In genomic region chr6:115993463-115994145, GRCm38 (mm10) we compare ENCODE assay signal across 8 mouse cellular contexts. TPM values are rescaled to one million over a fixed set of nuclear protein-coding genes. Genes with fewer than 3 reads are reported as not detected.
DNase-seq lines count a peak whose midpoint lies in the region; ATAC-seq and TF ChIP-seq lines count a peak whose summit lies in the region.

No protein-coding gene starts in this region.

- peak overlapping the region; percentile 74 for H3ac ChIP-seq in myocyte (ENCODE audit: control insufficient read depth, insufficient read length)

- H3K9ac ChIP-seq in heart, adult 2 months (ENCODE audit: low read depth, low read length): peak overlapping the region; percentile 96
- 0 out of 2 replicates have a peak overlapping the region, but pooled peaks have one; percentile 62 for H3K9ac ChIP-seq in ES-Bruce4 (ENCODE audit: low read depth, poor library complexity, severe bottlenecking)
- peak overlapping the region; percentile 52 for H3K9ac ChIP-seq in embryonic facial prominence, embryonic 12.5 days
- peak overlapping the region; percentile 41 for H3K9ac ChIP-seq in intestine, postnatal 0 days (ENCODE audit: low read depth, low read length)

- peak overlapping the region; percentile 91 for H3K4me3 ChIP-seq in heart, adult 2 months
- peak overlapping the region; percentile 68 for H3K4me3 ChIP-seq in ES-Bruce4 (ENCODE audit: low read depth, low read length)
- peak overlapping the region; percentile 55 for H3K4me3 ChIP-seq in embryonic facial prominence, embryonic 12.5 days
- H3K4me3 ChIP-seq in intestine, postnatal 0 days (ENCODE audit: low read depth, low read length): peak overlapping the region; percentile 52
- H3K4me3 ChIP-seq in myocyte: peak overlapping the region; percentile 50

- H3K36me3 ChIP-seq in heart, adult 2 months (ENCODE audit: control insufficient read depth, insufficient read depth, low read length): no peaks in the 10 kb centered on the region; the same call in 1 of the 2 replicates
- H3K36me3 ChIP-seq in ES-Bruce4 (ENCODE audit: control insufficient read depth, insufficient read depth, low read length, poor library complexity, severe bottlenecking): no peaks in the 10 kb centered on the region
- no peaks in the 10 kb centered on the region for H3K36me3 ChIP-seq in embryonic facial prominence, embryonic 12.5 days
- no peaks in the 10 kb centered on the region for H3K36me3 ChIP-seq in intestine, postnatal 0 days (ENCODE audit: control insufficient read depth, insufficient read depth)
- no peaks in the 10 kb centered on the region for H3K36me3 ChIP-seq in myocyte (ENCODE audit: control insufficient read depth, insufficient read depth)

- no peak for TF ChIP-seq CTCF in heart, adult 2 months (IDR thresholded peaks at IDR 0.05)
- TF ChIP-seq CTCF in ES-Bruce4 (IDR thresholded peaks at IDR 0.05; ENCODE audit: low read depth, low read length): no peak
- no peak for TF ChIP-seq CTCF in intestine, postnatal 0 days (IDR thresholded peaks at IDR 0.05; ENCODE audit: low read depth)

- no peaks in the 10 kb centered on the region for H3K9me3 ChIP-seq in ES-Bruce4 (replicated peaks; ENCODE audit: control insufficient read depth, insufficient read depth, low read length, poor library complexity, severe bottlenecking)
- H3K9me3 ChIP-seq in embryonic facial prominence, embryonic 12.5 days: no peaks in the 10 kb centered on the region
- H3K9me3 ChIP-seq in intestine, postnatal 0 days (ENCODE audit: control insufficient read depth): no peaks in the 10 kb centered on the region

- H3K27ac ChIP-seq in heart, adult 2 months: peak overlapping the region; percentile 96
- no peak overlapping the region for H3K27ac ChIP-seq in ES-Bruce4 (ENCODE audit: insufficient read depth, low read length)
- peak overlapping the region; percentile 59; the same call in 1 of the 2 replicates for H3K27ac ChIP-seq in embryonic facial prominence, embryonic 12.5 days
- H3K27ac ChIP-seq in intestine, postnatal 0 days (ENCODE audit: low read depth, low read length): peak overlapping the region; percentile 73; the same call in 1 of the 2 replicates

- no peak for TF ChIP-seq EP300 in heart, adult 2 months (IDR thresholded peaks at IDR 0.05; ENCODE audit: insufficient read depth, low read depth, low read length)
- TF ChIP-seq EP300 in ES-Bruce4 (IDR thresholded peaks at IDR 0.05; ENCODE audit: insufficient read depth, low read depth, low read length): no peak

- no peak for ATAC-seq in embryonic facial prominence, embryonic 12.5 days (ENCODE audit: insufficient number of reproducible peaks, insufficient read depth, low FRiP score, low TSS enrichment)
- ATAC-seq in intestine, postnatal 0 days: no peak
- ATAC-seq in monocyte, adult 5-6 weeks (replicated peaks; ENCODE audit: insufficient number of reproducible peaks, low FRiP score, low TSS enrichment, poor library complexity, severe bottlenecking): no peak

- no peak for TF ChIP-seq POLR2A in heart, adult 2 months (IDR thresholded peaks at IDR 0.05; ENCODE audit: insufficient read depth, low read depth, low read length)
- TF ChIP-seq POLR2A in ES-Bruce4 (IDR thresholded peaks at IDR 0.05; ENCODE audit: insufficient read depth, low read length) (no peak), myocyte (IDR thresholded peaks at IDR 0.05; ENCODE audit: insufficient read length, low read depth) (no peak)

- WGBS in heart, adult 2 months: 3% methylated on average over 85 of the region's 86 CpGs
- WGBS in embryonic facial prominence, embryonic 12.5 days: 1% methylated on average over 86 of the region's 86 CpGs
- under 1% methylated on average over 86 of the region's 86 CpGs for WGBS in intestine, postnatal 0 days

- intact Hi-C loops in heart, adult 2 months (cut with DNase I): loop anchor here (2.0 kb wide), 1 partner anchor 83 kb away; no protein-coding TSS in a partner anchor
- intact Hi-C loops in heart, postnatal 25 days (cut with DNase I): loop anchor here (5.0 kb wide), 3 partner anchors 36 to 146 kb away; no protein-coding TSS in a partner anchor

- H3K4me2 ChIP-seq in embryonic facial prominence, embryonic 12.5 days (replicated peaks): peak overlapping the region; percentile 90
- H3K4me2 ChIP-seq in intestine, postnatal 0 days (replicated peaks; ENCODE audit: low read depth): peak overlapping the region; percentile 86
- peak overlapping the region; percentile 90 for H3K4me2 ChIP-seq in myocyte (ENCODE audit: low read depth)

- H3K79me2 ChIP-seq in heart, adult 2 months (replicated peaks; ENCODE audit: control insufficient read depth, insufficient read depth, low read length): peaks cover 12% of the 10 kb centered on the region
- H3K79me2 ChIP-seq in myocyte (ENCODE audit: control insufficient read depth, insufficient read depth): peaks cover 37% of the 10 kb centered on the region

- H3K27me3 ChIP-seq in heart, adult 2 months (ENCODE audit: control insufficient read depth, insufficient read depth, low read length): no peaks in the 10 kb centered on the region
- H3K27me3 ChIP-seq in ES-Bruce4 (ENCODE audit: control insufficient read depth, insufficient read depth, low read length, poor library complexity, severe bottlenecking) (peaks cover 16% of the 10 kb centered on the region; the same call in 1 of the 2 replicates), myocyte (ENCODE audit: control insufficient read depth, insufficient read depth, insufficient read length) (no peaks in the 10 kb centered on the region)
- H3K27me3 ChIP-seq in embryonic facial prominence, embryonic 12.5 days: peaks cover 48% of the 10 kb centered on the region
- peaks cover 27% of the 10 kb centered on the region for H3K27me3 ChIP-seq in intestine, postnatal 0 days (replicated peaks; ENCODE audit: control insufficient read depth, insufficient read depth, low read length)

- peak; percentile 61 to 71 for DNase-seq in heart, adult 2 months
- DNase-seq in heart, postnatal 25 days (ENCODE audit: low spot score): no peak
- no peak for DNase-seq in ovary, adult 18-20 months (ENCODE audit: low spot score)

- peaks cover 32% of the 10 kb centered on the region for H3K4me1 ChIP-seq in heart, adult 2 months (ENCODE audit: control insufficient read depth, insufficient read depth, low read length)
- H3K4me1 ChIP-seq in ES-Bruce4 (ENCODE audit: control insufficient read depth, insufficient read depth, low read length): no peaks in the 10 kb centered on the region
- peaks cover 60% of the 10 kb centered on the region for H3K4me1 ChIP-seq in embryonic facial prominence, embryonic 12.5 days
- no peaks in the 10 kb centered on the region for H3K4me1 ChIP-seq in intestine, postnatal 0 days (replicated peaks; ENCODE audit: control insufficient read depth, insufficient read depth, low read length)

TF ChIP-seq in myocyte, 11 proteins besides CTCF, POLR2A, EP300 and RAD21:
- no peak for TF ChIP-seq SRF (IDR thresholded peaks at IDR 0.05; ENCODE audit: control insufficient read depth, insufficient read length, low read depth)
- peak in 1 of 3 experiments; percentile 32 for TF ChIP-seq MYOD1 (IDR thresholded peaks at IDR 0.05; ENCODE audit: control insufficient read depth in 1 of 3, insufficient read length in 2 of 3, low read depth in 2 of 3)

RNA-seq across cellular contexts. Expression of gene Plxnd1, which starts 1.2 kb away (rescaled TPM):
- 10 to 100 TPM; 58.8 to 90.6 TPM for total RNA-seq in heart, adult 2 months (2021)
- polyA plus RNA-seq in heart, adult 2 months (2012; rRNA removed): 79.9 and 102 TPM in 2 replicates
- total RNA-seq in heart, postnatal 25 days (2021): 10 to 100 TPM; 79.7 to 91.8 TPM
- 5.8 and 7.6 TPM in 2 replicates for polyA plus RNA-seq in ES-Bruce4 (2011; ENCODE audit: insufficient read depth, insufficient read length, low read depth, missing spikeins)
- polyA plus RNA-seq in embryonic facial prominence, embryonic 12.5 days (2016; fragmentation: Nextera tagmentation; extraction: Ambion mirVana): 33.1 and 40.5 TPM in 2 replicates
- polyA plus RNA-seq in intestine, postnatal 0 days (2015; fragmentation: Nextera tagmentation; extraction: Ambion mirVana): 8.2 and 9.6 TPM in 2 replicates
- polyA plus RNA-seq in myocyte (2012; fragmentation: generic; extraction: Trizol): 39.4 TPM
- total RNA-seq in monocyte, adult 5-6 weeks (2017): 8.2 to 17.6 TPM (median 17.6 TPM) in 3 replicates

RNA-seq across cellular contexts. Expression of gene H1foo, which starts 48.9 kb away (rescaled TPM):
- not detected for total RNA-seq in heart, adult 2 months (2021)
- polyA plus RNA-seq in heart, adult 2 months (2012; rRNA removed): not detected in 2 replicates
- total RNA-seq in heart, postnatal 25 days (2021): not detected
- polyA plus RNA-seq in ES-Bruce4 (2011; ENCODE audit: insufficient read depth, insufficient read length, low read depth, missing spikeins) (not detected in 2 replicates), myocyte (2012; fragmentation: generic; extraction: Trizol) (not detected)
- polyA plus RNA-seq in embryonic facial prominence, embryonic 12.5 days (2016; fragmentation: Nextera tagmentation; extraction: Ambion mirVana): not detected in 2 replicates
- not detected in 2 replicates for polyA plus RNA-seq in intestine, postnatal 0 days (2015; fragmentation: Nextera tagmentation; extraction: Ambion mirVana)
- total RNA-seq in monocyte, adult 5-6 weeks (2017): not detected in 3 replicates

Comparison
In these comparisons a context has a peak if more than half of its experiments do, and no peak if none do; other contexts are left out.
1. DNase-seq: peak in heart, adult 2 months (2 of 2); none in heart, postnatal 25 days (single experiment) and ovary, adult 18-20 months (single experiment).
2. H3K9ac ChIP-seq: peak in every context shown above with its lines; median percentile 96 in heart, adult 2 months; 62 in ES-Bruce4; 52 in embryonic facial prominence, embryonic 12.5 days; 41 in intestine, postnatal 0 days.
3. Peak in every context shown above with its lines, with median percentiles within 50 percentile points of each other: H3K4me3 ChIP-seq and H3K4me2 ChIP-seq.